ENCODE assay signal across 13 mouse cellular contexts in the genomic region with DNA sequence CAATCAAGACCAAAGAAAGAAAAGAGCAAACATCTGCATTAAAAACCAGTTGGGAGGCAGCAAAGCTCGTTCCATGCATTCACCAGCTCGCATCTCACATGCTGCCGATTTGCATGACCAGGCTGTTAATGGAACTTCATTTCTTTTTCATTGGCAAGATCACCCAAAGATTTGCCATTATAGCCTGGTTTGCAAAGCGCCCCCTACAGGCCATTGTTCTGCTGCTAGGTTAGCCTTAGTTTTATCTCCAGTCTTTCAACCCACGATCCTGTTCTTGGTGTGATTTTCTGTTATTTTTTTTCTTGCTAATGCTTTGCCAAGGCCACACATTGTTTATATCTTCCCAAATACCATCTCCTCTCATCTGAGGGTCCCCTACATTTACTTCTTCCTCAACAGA.
A peak's percentile ranks its signal among the peaks of the same experiment; 100 is the strongest.
DNase-seq lines count a peak whose midpoint lies in the region; ATAC-seq and TF ChIP-seq lines count a peak whose summit lies in the region.
"Had no signal": no experiment of that assay in that cellular context is flagged by ENCODE, and none has a peak within 500 bp of the region (broad histone marks: within the 10 kb centered on the region; RNA-seq: fewer than 3 reads in every experiment).

No protein-coding gene starts in this region.

- intact Hi-C loops in heart, adult 2 months (cut with DNase I): no loop called here

- TF ChIP-seq POLR2A in heart, adult 2 months (IDR thresholded peaks at IDR 0.05; ENCODE audit: insufficient read depth, low read depth, low read length): no peak
- TF ChIP-seq POLR2A in lung, adult 2 months (IDR thresholded peaks at IDR 0.05; ENCODE audit: borderline replicate concordance, extremely low read depth, low read depth, low read length): no peak
- no peak for TF ChIP-seq POLR2A in MEL (IDR thresholded peaks at IDR 0.05; ENCODE audit: control insufficient read depth in 1 of 2, insufficient read depth in 1 of 2, low read depth in 1 of 2, low read length in 2 of 2, poor library complexity in 1 of 2)

- no peaks in the 10 kb centered on the region for H3K9me3 ChIP-seq in heart, embryonic 12.5 days (replicated peaks)
- H3K9me3 ChIP-seq in MEL (replicated peaks; ENCODE audit: insufficient read depth, low read length): no peaks in the 10 kb centered on the region
- no peaks in the 10 kb centered on the region for H3K9me3 ChIP-seq in stomach, postnatal 0 days (ENCODE audit: control insufficient read depth, low read length)
- H3K9me3 ChIP-seq in embryonic facial prominence, embryonic 10.5 days: no peaks in the 10 kb centered on the region
- H3K9me3 ChIP-seq: embryonic facial prominence, embryonic 15.5 days; heart, embryonic 15.5 days had no signal

- H3K4me3 ChIP-seq in heart, adult 2 months: no peak overlapping the region
- H3K4me3 ChIP-seq in heart, embryonic 12.5 days: no peak overlapping the region
- no peak overlapping the region for H3K4me3 ChIP-seq in lung, adult 2 months (replicated peaks; ENCODE audit: extremely low read depth, low read depth, low read length)
- no peak overlapping the region for H3K4me3 ChIP-seq in MEL (ENCODE audit: control insufficient read depth in 1 of 2, insufficient read depth in 1 of 2, low read depth in 2 of 2, low read length in 2 of 2)
- no peak overlapping the region for H3K4me3 ChIP-seq in stomach, postnatal 0 days (ENCODE audit: low read depth, low read length)
- H3K4me3 ChIP-seq in embryonic facial prominence, embryonic 10.5 days: no peak overlapping the region
- H3K4me3 ChIP-seq: embryonic facial prominence, embryonic 15.5 days; heart, embryonic 15.5 days; myocyte had no signal

- TF ChIP-seq EP300 in heart, adult 2 months (IDR thresholded peaks at IDR 0.05; ENCODE audit: insufficient read depth, low read depth, low read length): no peak
- no peak for TF ChIP-seq EP300 in MEL (IDR thresholded peaks at IDR 0.05; ENCODE audit: low read depth in 1 of 2, low read length in 2 of 2)
- no peak for TF ChIP-seq EP300 in stomach, postnatal 0 days (optimal IDR thresholded peaks at IDR 0.05)

- H3K27ac ChIP-seq in heart, adult 2 months: no peak overlapping the region
- H3K27ac ChIP-seq in heart, embryonic 12.5 days (ENCODE audit: poor library complexity, severe bottlenecking): no peak overlapping the region
- no peak overlapping the region for H3K27ac ChIP-seq in MEL (ENCODE audit: control insufficient read depth, low read depth, low read length)
- no peak overlapping the region for H3K27ac ChIP-seq in stomach, postnatal 0 days (replicated peaks)
- no peak overlapping the region for H3K27ac ChIP-seq in embryonic facial prominence, embryonic 10.5 days (replicated peaks)
- H3K27ac ChIP-seq: embryonic facial prominence, embryonic 15.5 days; heart, embryonic 15.5 days had no signal

- no peaks in the 10 kb centered on the region for H3K36me3 ChIP-seq in heart, adult 2 months (ENCODE audit: control insufficient read depth, insufficient read depth, low read length)
- H3K36me3 ChIP-seq in heart, embryonic 12.5 days: no peaks in the 10 kb centered on the region
- H3K36me3 ChIP-seq in MEL (ENCODE audit: control insufficient read depth in 1 of 2, insufficient read depth in 2 of 2, low read length in 2 of 2): no peaks in the 10 kb centered on the region; a peak in 1 of 4 replicates
- no peaks in the 10 kb centered on the region for H3K36me3 ChIP-seq in stomach, postnatal 0 days (ENCODE audit: control insufficient read depth, insufficient read depth, low read length)
- H3K36me3 ChIP-seq in embryonic facial prominence, embryonic 10.5 days (replicated peaks): no peaks in the 10 kb centered on the region
- H3K36me3 ChIP-seq: embryonic facial prominence, embryonic 15.5 days; heart, embryonic 15.5 days had no signal

- TF ChIP-seq CTCF in heart, adult 2 months (IDR thresholded peaks at IDR 0.05): peak; percentile 56
- no peak for TF ChIP-seq CTCF in lung, adult 2 months (IDR thresholded peaks at IDR 0.05; ENCODE audit: insufficient read depth, low read length)
- TF ChIP-seq CTCF in MEL (IDR thresholded peaks at IDR 0.05 in 2 of 3, conservative IDR thresholded peaks at IDR 0.05 in 1 of 3; ENCODE audit: control insufficient read depth in 1 of 3, insufficient read depth in 1 of 3, low read depth in 2 of 3, low read length in 3 of 3, poor library complexity in 1 of 3, severe bottlenecking in 1 of 3): peak in 2 of 3 experiments; percentile 21 to 23; a peak in 2 of 6 replicates
- peak; percentile 49 for TF ChIP-seq CTCF in stomach, postnatal 0 days (IDR thresholded peaks at IDR 0.05; ENCODE audit: low read depth)

- H3K4me2 ChIP-seq in heart, embryonic 12.5 days: no peak overlapping the region
- no peak overlapping the region for H3K4me2 ChIP-seq in stomach, postnatal 0 days (replicated peaks; ENCODE audit: low read depth)
- H3K4me2 ChIP-seq: embryonic facial prominence, embryonic 15.5 days; heart, embryonic 15.5 days had no signal

- no peaks in the 10 kb centered on the region for H3K79me2 ChIP-seq in heart, adult 2 months (replicated peaks; ENCODE audit: control insufficient read depth, insufficient read depth, low read length)
- H3K79me2 ChIP-seq in MEL (ENCODE audit: control insufficient read depth, insufficient read depth, low read length, poor library complexity): no peaks in the 10 kb centered on the region

- WGBS in heart, adult 2 months: 68% methylated on average over 5 of the region's 5 CpGs
- 66% methylated on average over 5 of the region's 5 CpGs for WGBS in heart, embryonic 12.5 days
- WGBS in lung, adult 2 months: 68% methylated on average over 5 of the region's 5 CpGs
- 73% methylated on average over 5 of the region's 5 CpGs for WGBS in stomach, postnatal 0 days
- 68% methylated on average over 5 of the region's 5 CpGs for WGBS in embryonic facial prominence, embryonic 10.5 days

- H3K27me3 ChIP-seq in heart, adult 2 months (ENCODE audit: control insufficient read depth, insufficient read depth, low read length): no peaks in the 10 kb centered on the region
- no peaks in the 10 kb centered on the region for H3K27me3 ChIP-seq in heart, embryonic 12.5 days (replicated peaks)
- no peaks in the 10 kb centered on the region for H3K27me3 ChIP-seq in MEL (ENCODE audit: control insufficient read depth in 1 of 2, insufficient read depth in 2 of 2, low read length in 2 of 2)
- H3K27me3 ChIP-seq in stomach, postnatal 0 days (ENCODE audit: control insufficient read depth, insufficient read depth, low read length): no peaks in the 10 kb centered on the region
- H3K27me3 ChIP-seq in embryonic facial prominence, embryonic 10.5 days (replicated peaks; ENCODE audit: low read depth, poor library complexity, severe bottlenecking): no peaks in the 10 kb centered on the region
- H3K27me3 ChIP-seq: embryonic facial prominence, embryonic 15.5 days; heart, embryonic 15.5 days had no signal

- no peaks in the 10 kb centered on the region for H3K4me1 ChIP-seq in heart, adult 2 months (ENCODE audit: control insufficient read depth, insufficient read depth, low read length)
- H3K4me1 ChIP-seq in heart, embryonic 12.5 days (replicated peaks): no peaks in the 10 kb centered on the region
- no peaks in the 10 kb centered on the region for H3K4me1 ChIP-seq in lung, adult 2 months (ENCODE audit: control insufficient read depth, insufficient read depth, low read length)
- H3K4me1 ChIP-seq in MEL (ENCODE audit: control insufficient read depth in 1 of 2, insufficient read depth in 2 of 2, low read length in 2 of 2): no peaks in the 10 kb centered on the region
- H3K4me1 ChIP-seq in stomach, postnatal 0 days (replicated peaks; ENCODE audit: control insufficient read depth, insufficient read depth): no peaks in the 10 kb centered on the region
- peaks cover 3% of the 10 kb centered on the region; the same call in 1 of the 2 replicates for H3K4me1 ChIP-seq in embryonic facial prominence, embryonic 10.5 days
- H3K4me1 ChIP-seq: embryonic facial prominence, embryonic 15.5 days; heart, embryonic 15.5 days had no signal

- H3K9ac ChIP-seq in heart, adult 2 months (ENCODE audit: low read depth, low read length): no peak overlapping the region
- H3K9ac ChIP-seq in heart, embryonic 12.5 days: no peak overlapping the region
- H3K9ac ChIP-seq in MEL (ENCODE audit: control insufficient read depth, low read depth, low read length, poor library complexity, severe bottlenecking): no peak overlapping the region
- H3K9ac ChIP-seq in stomach, postnatal 0 days (ENCODE audit: low read length): no peak overlapping the region
- H3K9ac ChIP-seq: embryonic facial prominence, embryonic 15.5 days; heart, embryonic 15.5 days had no signal

- DNase-seq in heart, adult 2 months: no peak
- peak; percentile 4 for DNase-seq in lung, postnatal 14 days
- no peak for DNase-seq in lung, adult 2 months
- DNase-seq in MEL (ENCODE audit: low read depth, low spot score): no peak
- DNase-seq in stomach, postnatal 0 days (ENCODE audit: low spot score): no peak
- no peak for DNase-seq in embryonic facial prominence, embryonic 10.5 days (ENCODE audit: low spot score)
- DNase-seq in urinary bladder, adult 2 months (ENCODE audit: low spot score): no peak
- DNase-seq: cerebellum, adult 11-12 months; kidney, adult 2 months had no signal

- ATAC-seq in heart, embryonic 12.5 days (ENCODE audit: insufficient number of reproducible peaks, low FRiP score): no peak
- ATAC-seq in stomach, postnatal 0 days (ENCODE audit: low FRiP score, low TSS enrichment): no peak

- no peak for TF ChIP-seq RAD21 in MEL (IDR thresholded peaks at IDR 0.05; ENCODE audit: low read depth, low read length)

TF ChIP-seq in MEL, 35 proteins besides CTCF, POLR2A, EP300 and RAD21 (continues in another document):
- TF ChIP-seq ZNF384 (IDR thresholded peaks at IDR 0.05; ENCODE audit: low read depth, low read length) (no peak), NRF1 (IDR thresholded peaks at IDR 0.05; ENCODE audit: insufficient read depth, low read depth, low read length, poor library complexity, severe bottlenecking) (no peak), BHLHE40 (IDR thresholded peaks at IDR 0.05; ENCODE audit: borderline replicate concordance, low read depth, low read length) (no peak), USF1 (IDR thresholded peaks at IDR 0.05; ENCODE audit: low read depth, low read length) (no peak), TCF12 (IDR thresholded peaks at IDR 0.05; ENCODE audit: low read depth, low read length) (no peak), MEF2A (IDR thresholded peaks at IDR 0.05; ENCODE audit: extremely low read depth, insufficient replicate concordance, low read depth, low read length, poor library complexity, severe bottlenecking) (no peak), HCFC1 (IDR thresholded peaks at IDR 0.05; ENCODE audit: low read depth, low read length) (no peak), E2F4 (IDR thresholded peaks at IDR 0.05; ENCODE audit: borderline replicate concordance, low read depth, low read length) (no peak), RCOR1 (IDR thresholded peaks at IDR 0.05; ENCODE audit: low read depth, low read length) (no peak), USF2 (IDR thresholded peaks at IDR 0.05; ENCODE audit: borderline replicate concordance in 1 of 2, insufficient read depth in 1 of 2, low read depth in 1 of 2, low read length in 2 of 2) (no peak), SMC3 (IDR thresholded peaks at IDR 0.05; ENCODE audit: low read depth, low read length) (no peak), SIN3A (IDR thresholded peaks at IDR 0.05; ENCODE audit: low read length) (no peak), CHD1 (IDR thresholded peaks at IDR 0.05; ENCODE audit: low read depth, low read length) (no peak)
